8 mouse cellular contexts compared by ENCODE assay signal in the genomic region with DNA sequence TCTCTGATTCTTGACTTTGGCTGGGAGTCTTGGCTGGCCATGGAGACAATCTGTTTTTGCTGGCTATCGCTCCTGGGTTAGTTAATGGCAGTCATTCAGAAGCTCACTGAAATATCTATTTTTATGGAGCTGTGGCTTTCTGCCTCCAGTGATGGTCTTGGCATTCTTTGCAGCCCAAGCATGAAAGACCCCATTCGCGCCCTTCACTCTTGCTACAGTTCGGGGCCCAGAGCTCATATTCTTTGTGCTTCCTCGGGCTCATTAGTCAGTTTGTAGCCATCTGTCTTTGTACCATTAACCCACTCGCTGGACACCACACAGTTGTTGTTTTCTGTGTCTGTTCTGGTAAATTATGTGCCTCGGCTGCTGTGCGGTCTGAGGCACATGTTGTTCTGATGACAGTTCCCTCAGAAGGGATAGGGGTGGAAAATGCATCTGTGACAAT.
DNase-seq lines count a peak whose midpoint lies in the region.

No protein-coding gene starts in this region.

- H3K36me3 ChIP-seq in midbrain, embryonic 10.5 days, result no peaks in the 10 kb centered on the region

- peak; percentile 13 for DNase-seq in gastrocnemius, adult 18-20 months (ENCODE audit: low spot score)
- DNase-seq in gastrocnemius, adult 8-10 months (ENCODE audit: low spot score in 2 of 2), result no peak
- peak; percentile 8 for DNase-seq in testis, postnatal 14 days (ENCODE audit: low spot score)
- DNase-seq in testis, postnatal 10 days (ENCODE audit: low spot score), result no peak
- DNase-seq in layer of hippocampus, adult 18-20 months (ENCODE audit: low spot score in 2 of 2), result peak; percentile 22 to 65
- no peak for DNase-seq in spleen, postnatal 10 days (ENCODE audit: low spot score in 2 of 2)
- no peak for DNase-seq in midbrain, embryonic 10.5 days (ENCODE audit: low spot score)
- no peak for DNase-seq in adrenal gland, postnatal 36 days

- no peak overlapping the region for H3K4me3 ChIP-seq in midbrain, embryonic 10.5 days

- WGBS in midbrain, embryonic 10.5 days, result 88% methylated on average over 8 of the region's 8 CpGs

- H3K27me3 ChIP-seq in midbrain, embryonic 10.5 days (ENCODE audit: low read depth, poor library complexity, severe bottlenecking), result no peaks in the 10 kb centered on the region

- H3K4me1 ChIP-seq in midbrain, embryonic 10.5 days, result no peaks in the 10 kb centered on the region

- H3K9me3 ChIP-seq in midbrain, embryonic 10.5 days (replicated peaks), result no peaks in the 10 kb centered on the region

- H3K27ac ChIP-seq in midbrain, embryonic 10.5 days (replicated peaks), result no peak overlapping the region

Comparison
In these comparisons a context has a peak if more than half of its experiments do, and no peak if none do; other contexts are left out.
1. DNase-seq: peak in gastrocnemius, adult 18-20 months (single experiment), testis, postnatal 14 days (single experiment) and layer of hippocampus, adult 18-20 months (2 of 2); none in gastrocnemius, adult 8-10 months (0 of 2), testis, postnatal 10 days (single experiment), spleen, postnatal 10 days (0 of 2), midbrain, embryonic 10.5 days (single experiment) and adrenal gland, postnatal 36 days (0 of 2).